Mouse (Mus musculus) stomach, postnatal 0 days (tissue): ENCODE results near the gene Sgip1.

Source experiments
- CTCF ChIP-seq: IDR thresholded peaks from 2 replicates; pipeline ENCODE4 v1.5.1; 2016; ENCODE audit warnings: antibody characterized with exemption, low read depth, mild to moderate bottlenecking, moderate library complexity
- EP300 ChIP-seq: optimal IDR thresholded peaks from 2 replicates; pipeline ENCODE3; 2016; ENCODE audit warnings: antibody characterized with exemption

GRCm38 (mm10) chr4:102769936-102770335 lies 28.8 kb downstream of the Sgip1 start:
- TF ChIP-seq CTCF (no peak), EP300 (no peak)
